Comparison of ENCODE assay signal across 8 mouse cellular contexts in the genomic region with DNA sequence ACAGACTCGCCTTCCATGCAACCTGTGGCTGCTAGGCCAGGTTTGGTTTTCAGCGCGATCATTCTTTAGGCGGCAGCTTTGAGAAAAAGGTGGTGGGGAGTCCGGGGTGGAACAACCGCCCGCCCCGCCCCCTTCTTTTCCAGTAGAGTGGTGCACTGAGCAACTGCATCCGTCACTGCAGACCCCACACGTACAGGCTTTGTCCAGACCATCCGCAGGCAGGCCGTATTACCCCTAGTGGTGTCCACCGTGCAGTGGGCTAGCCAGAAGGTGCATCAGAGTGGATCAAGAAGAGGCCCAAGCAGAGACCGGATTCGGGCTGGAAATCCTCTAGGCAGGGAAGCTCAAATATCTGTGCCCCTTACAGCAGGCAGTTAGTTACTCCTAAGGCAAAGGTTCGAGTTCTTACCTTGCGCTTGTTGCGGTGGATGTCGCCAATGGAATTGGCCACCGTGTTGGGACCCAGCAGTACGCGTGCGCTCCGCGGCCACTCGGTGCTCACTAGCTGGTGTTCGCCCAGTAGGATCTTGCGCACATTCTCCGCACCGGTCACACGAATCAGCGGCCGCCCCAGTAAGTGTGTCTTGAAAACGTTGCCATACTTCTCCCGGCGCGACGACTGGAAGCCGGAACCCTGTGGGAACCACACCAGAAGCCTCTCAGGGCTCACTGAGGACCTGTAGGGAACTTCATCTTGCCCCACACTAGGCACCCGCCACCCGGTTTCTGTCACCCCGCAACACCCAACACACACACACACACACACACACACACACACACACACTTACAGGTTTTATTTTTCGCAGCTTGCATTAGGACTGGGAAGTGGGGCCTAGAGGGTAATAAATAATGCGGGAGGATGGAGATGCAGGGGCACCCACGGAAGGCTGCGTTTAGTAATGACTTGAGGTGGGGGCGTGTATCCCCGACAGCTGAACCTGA. TPM values are rescaled to one million over a fixed set of nuclear protein-coding genes. Genes with fewer than 3 reads are reported as not detected.
DNase-seq lines count a peak whose midpoint lies in the region; ATAC-seq and TF ChIP-seq lines count a peak whose summit lies in the region.

No protein-coding gene starts in this region.

- H3K9me3 ChIP-seq in megakaryocyte, embryonic 14.5 days = no peaks in the 10 kb centered on the region
- H3K9me3 ChIP-seq in forebrain, postnatal 0 days (ENCODE audit: low read length) = no peaks in the 10 kb centered on the region
- no peaks in the 10 kb centered on the region for H3K9me3 ChIP-seq in intestine, embryonic 16.5 days (ENCODE audit: control insufficient read depth, low read length)
- H3K9me3 ChIP-seq in midbrain, embryonic 13.5 days = no peaks in the 10 kb centered on the region

- peak; percentile 15; the same call in 1 of the 2 replicates for TF ChIP-seq CTCF in forebrain, postnatal 0 days (IDR thresholded peaks at IDR 0.05; ENCODE audit: low read depth)

- H3K27ac ChIP-seq in forebrain, postnatal 0 days (ENCODE audit: low read depth, low read length) = no peak overlapping the region
- no peak overlapping the region for H3K27ac ChIP-seq in intestine, embryonic 16.5 days (ENCODE audit: low read length)
- H3K27ac ChIP-seq in midbrain, embryonic 13.5 days = no peak overlapping the region

- DNase-seq in forebrain, postnatal 0 days = peak; percentile 27
- no peak for DNase-seq in spleen, adult 12 weeks (ENCODE audit: low spot score)
- no peak for DNase-seq in ovary, postnatal 10 days (ENCODE audit: low spot score)

- H3K9ac ChIP-seq in forebrain, postnatal 0 days = 0 out of 2 replicates have a peak overlapping the region, but pooled peaks have one; percentile 18
- no peak overlapping the region for H3K9ac ChIP-seq in intestine, embryonic 16.5 days (ENCODE audit: low read depth, low read length)
- H3K9ac ChIP-seq in midbrain, embryonic 13.5 days (replicated peaks) = peak overlapping the region; percentile 58

- ATAC-seq in megakaryocyte, adult 5-6 weeks (ENCODE audit: poor library complexity, severe bottlenecking) = no peak
- 0 out of 2 replicates have a peak, but pooled peaks have one; percentile 6 for ATAC-seq in forebrain, postnatal 0 days
- peak; percentile 25 for ATAC-seq in intestine, embryonic 16.5 days
- ATAC-seq in midbrain, embryonic 13.5 days = peak; percentile 24; the same call in 1 of the 2 replicates
- ATAC-seq in activated CD4-positive, CD25-positive, alpha-beta regulatory T cell, adult 4 months = no peak

- peak overlapping the region; percentile 52 for H3K4me2 ChIP-seq in forebrain, postnatal 0 days (ENCODE audit: low read depth)
- H3K4me2 ChIP-seq in intestine, embryonic 16.5 days (ENCODE audit: low read depth, low read length) = peak overlapping the region; percentile 69
- H3K4me2 ChIP-seq in midbrain, embryonic 13.5 days (replicated peaks) = peak overlapping the region; percentile 85

- no peaks in the 10 kb centered on the region for H3K36me3 ChIP-seq in megakaryocyte, embryonic 14.5 days (replicated peaks; ENCODE audit: low read length)
- no peaks in the 10 kb centered on the region for H3K36me3 ChIP-seq in forebrain, postnatal 0 days (ENCODE audit: insufficient read depth)
- no peaks in the 10 kb centered on the region for H3K36me3 ChIP-seq in intestine, embryonic 16.5 days (ENCODE audit: control insufficient read depth, insufficient read depth, low read length)
- no peaks in the 10 kb centered on the region for H3K36me3 ChIP-seq in midbrain, embryonic 13.5 days

- peaks cover 100% of the 10 kb centered on the region for H3K27me3 ChIP-seq in megakaryocyte, embryonic 14.5 days (replicated peaks)
- peaks cover 62% of the 10 kb centered on the region for H3K27me3 ChIP-seq in forebrain, postnatal 0 days (ENCODE audit: insufficient read depth, low read length)
- H3K27me3 ChIP-seq in intestine, embryonic 16.5 days (replicated peaks; ENCODE audit: control insufficient read depth, insufficient read depth, low read length) = peaks cover 68% of the 10 kb centered on the region
- peaks cover 100% of the 10 kb centered on the region for H3K27me3 ChIP-seq in midbrain, embryonic 13.5 days

- peaks cover 60% of the 10 kb centered on the region for H3K4me1 ChIP-seq in megakaryocyte, embryonic 14.5 days
- H3K4me1 ChIP-seq in forebrain, postnatal 0 days (ENCODE audit: insufficient read depth) = peaks cover 19% of the 10 kb centered on the region
- H3K4me1 ChIP-seq in intestine, embryonic 16.5 days (ENCODE audit: control insufficient read depth, insufficient read depth, low read length) = peaks cover 63% of the 10 kb centered on the region
- H3K4me1 ChIP-seq in midbrain, embryonic 13.5 days (replicated peaks) = peaks cover 64% of the 10 kb centered on the region

- peak overlapping the region; percentile 62 for H3K4me3 ChIP-seq in megakaryocyte, embryonic 14.5 days (replicated peaks)
- H3K4me3 ChIP-seq in forebrain, postnatal 0 days (ENCODE audit: low read depth, low read length) = peak overlapping the region; percentile 44
- peak overlapping the region; percentile 43 for H3K4me3 ChIP-seq in intestine, embryonic 16.5 days (ENCODE audit: low read length)
- peak overlapping the region; percentile 50 for H3K4me3 ChIP-seq in midbrain, embryonic 13.5 days (replicated peaks)

- 2% methylated on average over 48 of the region's 48 CpGs for WGBS in forebrain, postnatal 0 days
- WGBS in intestine, embryonic 16.5 days = 9% methylated on average over 48 of the region's 48 CpGs
- WGBS in midbrain, embryonic 13.5 days = under 1% methylated on average over 48 of the region's 48 CpGs

RNA-seq across cellular contexts. Expression of gene Cyp26b1, which starts 9.6 kb away (rescaled TPM):
- 0.11 TPM in 1 of 2 replicates, not detected in the other for polyA plus RNA-seq in megakaryocyte, embryonic 14.5 days (2012; ENCODE audit: insufficient read depth, low replicate concordance)
- total RNA-seq in megakaryocyte, adult 5-6 weeks (2015) = not detected in 2 replicates
- total RNA-seq in megakaryocyte, adult 5-6 weeks (2017) = not detected in 2 replicates
- total RNA-seq in forebrain, postnatal 0 days (2014; rRNA removed) = 7.5 and 10.6 TPM in 2 replicates
- 5.2 and 6.5 TPM in 2 replicates for polyA plus RNA-seq in forebrain, postnatal 0 days (2015; fragmentation: Nextera tagmentation; extraction: Ambion mirVana)
- polyA plus RNA-seq in intestine, embryonic 16.5 days (2015; fragmentation: Nextera tagmentation; extraction: Ambion mirVana) = 1.5 and 1.8 TPM in 2 replicates
- polyA plus RNA-seq in midbrain, embryonic 13.5 days (2015; fragmentation: Nextera tagmentation; extraction: Ambion mirVana) = 12.6 and 14.7 TPM in 2 replicates
- under 1 TPM in 1 of 2 experiments, not detected in 1; 0.52 TPM for polyA plus RNA-seq in activated CD4-positive, CD25-positive, alpha-beta regulatory T cell, adult 4 months (2017; shearing (Covaris generic))

Comparison
In these comparisons a context has a peak if more than half of its experiments do, and no peak if none do; other contexts are left out.
1. ATAC-seq: peak in forebrain, postnatal 0 days (single experiment), intestine, embryonic 16.5 days (single experiment) and midbrain, embryonic 13.5 days (single experiment); none in megakaryocyte, adult 5-6 weeks (single experiment) and activated CD4-positive, CD25-positive, alpha-beta regulatory T cell, adult 4 months (single experiment).
2. Peak in every context shown above with its lines, with median percentiles within 50 percentile points of each other: H3K4me3 ChIP-seq and H3K4me2 ChIP-seq.